Mouse (Mus musculus) G1E (cell line): ENCODE data around the gene Ednra. TPM values are rescaled to one million over a fixed set of nuclear protein-coding genes. Genes with fewer than 3 reads are reported as not detected.

Experiments used
- ATAC-seq: 2 replicates; pipeline ENCODE4 v1.8.0; 2016; ENCODE audit warnings: mild to moderate bottlenecking; ENCODE audit not compliant: insufficient number of reproducible peaks, poor library complexity, low FRiP score, severe bottlenecking; ENCODE audit errors: extremely low read depth
- DNase-seq: peaks from one replicate; pipeline ENCODE4 v3.0.0; 2012; ENCODE audit warnings: low spot score
- H3K27me3 ChIP-seq: 2 replicates; pipeline ENCODE4 v1.6.1; 2012; ENCODE audit warnings: mild to moderate bottlenecking, low read length, inconsistent platforms; ENCODE audit not compliant: insufficient read depth
- H3K36me3 ChIP-seq: replicated peaks from 2 replicates; pipeline ENCODE3; 2012; ENCODE audit warnings: mild to moderate bottlenecking, inconsistent platforms
- H3K4me1 ChIP-seq: 2 replicates; pipeline ENCODE4 v1.6.1; 2012; ENCODE audit warnings: low read depth, low read length, inconsistent platforms, mixed read lengths; ENCODE audit not compliant: insufficient read depth
- H3K4me3 ChIP-seq: 2 replicates; pipeline ENCODE4 v1.5.1; 2012; ENCODE audit warnings: low read depth, mild to moderate bottlenecking, inconsistent platforms, low read length, moderate library complexity, mixed read lengths
- H3K9me3 ChIP-seq: replicated peaks from 2 replicates; pipeline ENCODE4 v1.6.1; 2012; ENCODE audit warnings: inconsistent platforms
- CTCF ChIP-seq: IDR thresholded peaks from 2 replicates; pipeline ENCODE4 v1.5.1; 2012; ENCODE audit warnings: low read depth, low read length, inconsistent platforms, mixed read lengths
- GATA1 ChIP-seq: IDR thresholded peaks from 2 replicates; pipeline ENCODE4 v1.6.1; 2012; ENCODE audit warnings: borderline replicate concordance, low read length, inconsistent platforms, mixed read lengths
- GATA2 ChIP-seq: IDR thresholded peaks from 2 replicates; pipeline ENCODE4 v1.6.1; 2012; ENCODE audit warnings: low read depth, low read length, inconsistent platforms, borderline replicate concordance
- POLR2AphosphoS5 ChIP-seq: IDR thresholded peaks from 2 replicates; pipeline ENCODE4 v1.6.1; 2012; ENCODE audit warnings: low read depth, low read length, inconsistent platforms; ENCODE audit not compliant: insufficient replicate concordance
- TAL1 ChIP-seq: conservative IDR thresholded peaks from 2 replicates; pipeline ENCODE4 v1.6.1; 2012; ENCODE audit warnings: low read depth, low read length, inconsistent platforms, mixed read lengths
- polyA plus RNA-seq: library from polyadenylated mRNA; stranded (reverse); fragments of >175 nt; gene quantifications from 2 replicates; pipeline ENCODE4 v1.2.3, GENCODE M21; 2012
- total RNA-seq, 2 experiments: library from RNA; stranded (forward) in 1 of 2; stranded (reverse) in 1 of 2; fragments of 200-1000 nt in 1 of 2; fragments of >200 nt in 1 of 2; fragmentation: Nextera tagmentation in 1 of 2; gene quantifications; 2 replicates each; pipeline ENCODE4 v1.2.3; 2014 to 2017

The Ednra gene
- total and polyA plus RNA-seq, 3 experiments, result 0.11 TPM; not detected in 2

- no peak for TF ChIP-seq POLR2AphosphoS5
- TF ChIP-seq TAL1, result no peak
- no peak for TF ChIP-seq GATA1
- no peak for TF ChIP-seq GATA2
- no peak for TF ChIP-seq CTCF
- DNase-seq (no peak), ATAC-seq (no peak)
- H3K9me3 ChIP-seq, result no peaks in the 10 kb centered on the region
- H3K27me3 ChIP-seq, result peaks cover 6% of the 10 kb centered on the region
- no peak overlapping the region for H3K4me3 ChIP-seq
- H3K4me1 ChIP-seq, result no peaks in the 10 kb centered on the region
- H3K36me3 ChIP-seq, result no peaks in the 10 kb centered on the region
These were observed 40.0 kb upstream of the Ednra start for GRCm38 (mm10) chr8:77764253-77764652.

GRCm38 (mm10) chr8:77762967-77763366 is 38.7 kb upstream of the Ednra start:
- Histone ChIP-seq H3K4me3 (no peak overlapping the region), H3K9me3 (no peaks in the 10 kb centered on the region), H3K27me3 (peaks cover 6% of the 10 kb centered on the region), H3K4me1 (no peaks in the 10 kb centered on the region), H3K36me3 (no peaks in the 10 kb centered on the region)
- DNase-seq (no peak), ATAC-seq (no peak)
- TF ChIP-seq POLR2AphosphoS5 (no peak), CTCF (no peak), GATA1 (no peak), TAL1 (no peak), GATA2 (no peak)

- DNase-seq, result no peak
- ATAC-seq, result no peak
- H3K27me3 ChIP-seq, result peaks cover 4% of the 10 kb centered on the region; the same call in 1 of the 2 replicates
- H3K4me3 ChIP-seq, result no peak overlapping the region
- no peak for TF ChIP-seq GATA1
- TF ChIP-seq POLR2AphosphoS5, result no peak
- no peak for TF ChIP-seq TAL1
- TF ChIP-seq GATA2, result no peak
- TF ChIP-seq CTCF, result no peak
- no peaks in the 10 kb centered on the region for H3K36me3 ChIP-seq
- no peaks in the 10 kb centered on the region for H3K4me1 ChIP-seq
- H3K9me3 ChIP-seq, result no peaks in the 10 kb centered on the region
These were observed 31.2 kb upstream of the Ednra start for GRCm38 (mm10) chr8:77755441-77755840.

- H3K9me3 ChIP-seq, result no peaks in the 10 kb centered on the region
- H3K27me3 ChIP-seq, result no peaks in the 10 kb centered on the region
- H3K4me3 ChIP-seq, result no peak overlapping the region
- no peaks in the 10 kb centered on the region for H3K36me3 ChIP-seq
- DNase-seq (no peak), ATAC-seq (no peak)
- no peak for TF ChIP-seq GATA1
- TF ChIP-seq CTCF, result no peak
- TF ChIP-seq TAL1, result no peak
- no peak for TF ChIP-seq POLR2AphosphoS5
- TF ChIP-seq GATA2, result no peak
- H3K4me1 ChIP-seq, result no peaks in the 10 kb centered on the region
These were observed 29.5 kb upstream of the Ednra start for GRCm38 (mm10) chr8:77753796-77754195.

- DNase-seq (no peak), ATAC-seq (no peak)
- H3K36me3 ChIP-seq, result no peaks in the 10 kb centered on the region
- no peaks in the 10 kb centered on the region for H3K4me1 ChIP-seq
- no peak overlapping the region for H3K4me3 ChIP-seq
- no peak for TF ChIP-seq GATA1
- TF ChIP-seq GATA2, result no peak
- TF ChIP-seq TAL1, result no peak
- TF ChIP-seq CTCF, result no peak
- TF ChIP-seq POLR2AphosphoS5, result no peak
- H3K27me3 ChIP-seq, result no peaks in the 10 kb centered on the region
- H3K9me3 ChIP-seq, result no peaks in the 10 kb centered on the region
These were observed 27.8 kb upstream of the Ednra start for GRCm38 (mm10) chr8:77752041-77752440.

- Histone ChIP-seq H3K9me3 (no peaks in the 10 kb centered on the region), H3K36me3 (no peaks in the 10 kb centered on the region), H3K4me1 (no peaks in the 10 kb centered on the region), H3K4me3 (no peak overlapping the region), H3K27me3 (no peaks in the 10 kb centered on the region)
- no peak for DNase-seq
- no peak for ATAC-seq
- no peak for TF ChIP-seq GATA1
- no peak for TF ChIP-seq GATA2
- no peak for TF ChIP-seq CTCF
- no peak for TF ChIP-seq TAL1
- no peak for TF ChIP-seq POLR2AphosphoS5
These were observed 26.1 kb upstream of the Ednra start for GRCm38 (mm10) chr8:77750407-77750806.

GRCm38 (mm10) chr8:77744476-77744875 is 20.2 kb upstream of the Ednra start:
- no peaks in the 10 kb centered on the region for H3K36me3 ChIP-seq
- no peaks in the 10 kb centered on the region for H3K9me3 ChIP-seq
- no peak for DNase-seq
- peak overlapping the region; percentile 31; the same call in 1 of the 2 replicates for H3K4me3 ChIP-seq
- no peak for TF ChIP-seq GATA1
- no peak for TF ChIP-seq TAL1
- TF ChIP-seq CTCF, result no peak
- H3K4me1 ChIP-seq, result peaks cover 11% of the 10 kb centered on the region
- no peak for ATAC-seq
- H3K27me3 ChIP-seq, result peaks cover 4% of the 10 kb centered on the region
